Mouse (Mus musculus): ENCODE data around the gene Cth. TPM values are rescaled to one million over a fixed set of nuclear protein-coding genes. Genes with fewer than 3 reads are reported as not detected.

The Cth gene
- polyA plus RNA-seq, 1 experiment from 2014 or later = 10.5 TPM

DNA sequence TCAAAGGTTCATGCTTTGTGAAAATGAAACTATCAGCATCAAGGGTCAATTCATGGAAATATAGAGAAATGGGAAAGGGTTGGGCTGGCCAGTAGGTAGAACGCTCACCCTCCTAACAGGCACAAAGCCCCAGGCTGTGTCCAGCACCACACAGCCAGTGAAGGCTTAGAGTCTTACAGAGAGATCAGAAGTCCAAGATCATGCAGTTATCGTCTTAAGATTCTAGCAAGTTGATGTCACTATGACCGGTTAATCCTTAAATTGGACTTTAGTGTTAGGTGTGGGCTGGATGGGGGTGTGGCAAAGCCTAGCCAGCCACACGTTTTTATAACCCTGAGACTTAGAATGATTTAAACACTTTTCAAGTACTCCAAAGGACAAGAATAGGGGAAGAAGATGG is 58.6 kb downstream of the Cth start:
- Histone ChIP-seq H3K4me3 (no peak overlapping the region), H3K27me3 (no peaks in the 10 kb centered on the region), H3K9ac (no peak overlapping the region), H3K36me3 (no peaks in the 10 kb centered on the region), H3K27ac (no peak overlapping the region), H3K9me3 (no peaks in the 10 kb centered on the region), H3K4me2 (no peak overlapping the region), H3K4me1 (no peaks in the 10 kb centered on the region)
- no peak for ATAC-seq (ENCODE audit: borderline replicate concordance, extremely low read depth, low FRiP score, low TSS enrichment)
- WGBS = 65% methylated on average over 4 of the region's 4 CpGs

DNA sequence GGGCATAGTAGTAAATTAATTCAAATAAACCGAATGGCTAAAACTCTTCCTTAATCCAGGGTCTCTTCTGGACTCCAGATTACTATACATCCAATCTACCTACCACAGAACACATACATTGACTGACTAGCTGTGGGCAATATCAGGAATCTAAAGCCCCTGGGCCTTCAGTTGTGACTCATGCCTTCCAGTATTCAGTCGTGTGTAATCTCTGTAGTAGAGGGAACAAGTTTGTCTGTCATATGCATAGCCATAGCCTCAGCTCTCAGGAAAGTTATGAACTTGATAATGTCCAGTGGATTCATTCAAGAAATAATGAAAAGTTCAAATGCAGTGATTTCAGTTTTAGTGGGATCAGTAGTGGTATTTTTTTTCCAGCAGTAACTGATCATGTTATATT is 59.0 kb downstream of the Cth start:
- Histone ChIP-seq H3K4me1 (no peaks in the 10 kb centered on the region), H3K9me3 (no peaks in the 10 kb centered on the region), H3K36me3 (no peaks in the 10 kb centered on the region), H3K9ac (no peak overlapping the region), H3K4me3 (no peak overlapping the region), H3K4me2 (no peak overlapping the region), H3K27me3 (no peaks in the 10 kb centered on the region), H3K27ac (no peak overlapping the region)
- no peak for ATAC-seq (ENCODE audit: borderline replicate concordance, extremely low read depth, low FRiP score, low TSS enrichment)
- 75% methylated on average over 2 of the region's 2 CpGs for WGBS

- ATAC-seq (ENCODE audit: borderline replicate concordance, extremely low read depth, low FRiP score, low TSS enrichment) = no peak
- no peak overlapping the region for H3K4me3 ChIP-seq
- no peaks in the 10 kb centered on the region for H3K4me1 ChIP-seq
- H3K9ac ChIP-seq = no peak overlapping the region
- no peaks in the 10 kb centered on the region for H3K36me3 ChIP-seq
- H3K9me3 ChIP-seq = no peaks in the 10 kb centered on the region
- 66% methylated on average over 6 of the region's 6 CpGs for WGBS
- H3K4me2 ChIP-seq = no peak overlapping the region
- no peaks in the 10 kb centered on the region for H3K27me3 ChIP-seq
- H3K27ac ChIP-seq = no peak overlapping the region
Measured at GRCm38 (mm10) chr3:157865431-157865830, 59.4 kb downstream of the Cth start.

- no peak overlapping the region for H3K4me2 ChIP-seq
- H3K9me3 ChIP-seq = no peaks in the 10 kb centered on the region
- no peak overlapping the region for H3K9ac ChIP-seq
- 46% methylated on average over 1 of the region's 1 CpGs for WGBS
- no peaks in the 10 kb centered on the region for H3K4me1 ChIP-seq
- H3K4me3 ChIP-seq = no peak overlapping the region
- H3K36me3 ChIP-seq = no peaks in the 10 kb centered on the region
- no peak for ATAC-seq (ENCODE audit: borderline replicate concordance, extremely low read depth, low FRiP score, low TSS enrichment)
- H3K27ac ChIP-seq = no peak overlapping the region
- H3K27me3 ChIP-seq = no peaks in the 10 kb centered on the region
Measured at GRCm38 (mm10) chr3:157852806-157853205, 72.1 kb downstream of the Cth start.

- Histone ChIP-seq H3K9me3 (no peaks in the 10 kb centered on the region), H3K4me3 (no peak overlapping the region), H3K4me1 (no peaks in the 10 kb centered on the region), H3K36me3 (no peaks in the 10 kb centered on the region), H3K9ac (no peak overlapping the region), H3K4me2 (no peak overlapping the region), H3K27ac (no peak overlapping the region), H3K27me3 (no peaks in the 10 kb centered on the region)
- WGBS = 22% methylated on average over 2 of the region's 2 CpGs
- ATAC-seq (ENCODE audit: borderline replicate concordance, extremely low read depth, low FRiP score, low TSS enrichment) = no peak; the same call in 1 of the 2 replicates
Measured at GRCm38 (mm10) chr3:157848503-157848902, 76.4 kb downstream of the Cth start.

- 54% methylated on average over 7 of the region's 7 CpGs for WGBS
- no peak for ATAC-seq (ENCODE audit: borderline replicate concordance, extremely low read depth, low FRiP score, low TSS enrichment)
- no peaks in the 10 kb centered on the region for H3K27me3 ChIP-seq
- no peak overlapping the region for H3K27ac ChIP-seq
- H3K9ac ChIP-seq = no peak overlapping the region
- H3K4me2 ChIP-seq = no peak overlapping the region
- no peaks in the 10 kb centered on the region for H3K36me3 ChIP-seq
- H3K4me3 ChIP-seq = no peak overlapping the region
- no peaks in the 10 kb centered on the region for H3K4me1 ChIP-seq
- no peaks in the 10 kb centered on the region for H3K9me3 ChIP-seq
Measured at GRCm38 (mm10) chr3:157847338-157848284, 77.3 kb downstream of the Cth start.

Other genes starting within 250 kb of the Cth start
- 19.1 and 19.7 TPM in 2 replicates for gene Ankrd13c, start 22.2 kb upstream of the Cth start, polyA plus RNA-seq (2015; fragmentation: Nextera tagmentation; extraction: Ambion mirVana)
- gene Srsf11, start 111.6 kb upstream of the Cth start, polyA plus RNA-seq (2015; fragmentation: Nextera tagmentation; extraction: Ambion mirVana) = 238 and 244 TPM in 2 replicates
- gene Lrrc40, start 111.6 kb upstream of the Cth start, polyA plus RNA-seq (2015; fragmentation: Nextera tagmentation; extraction: Ambion mirVana) = 58.9 and 60.4 TPM in 2 replicates